Mouse (Mus musculus) lung, postnatal 0 days (tissue): ENCODE data around the gene Rbfox1.

Source experiments
- CTCF ChIP-seq: IDR thresholded peaks from 2 replicates; pipeline ENCODE4 v1.5.1; 2016; ENCODE audit warnings: antibody characterized with exemption, mild to moderate bottlenecking
- EP300 ChIP-seq: IDR thresholded peaks from 2 replicates; pipeline ENCODE4 v1.6.1; 2016; ENCODE audit warnings: antibody characterized with exemption, mild to moderate bottlenecking, control low read depth

- TF ChIP-seq CTCF (no peak), EP300 (no peak)
These were observed 1091.2 kb downstream of the Rbfox1 start for GRCm38 (mm10) chr16:6976341-6976740.
